Mouse (Mus musculus): Measurements from ENCODE around the gene Cldn24. TPM values are rescaled to one million over a fixed set of nuclear protein-coding genes. Genes with fewer than 3 reads are reported as not detected.

Cldn24 gene
- polyA plus RNA-seq, 1 experiment from 2014 or later: not detected

- no peak overlapping the region for H3K4me2 ChIP-seq
- peaks cover 40% of the 10 kb centered on the region for H3K36me3 ChIP-seq
- H3K27me3 ChIP-seq (replicated peaks): no peaks in the 10 kb centered on the region
- ATAC-seq (ENCODE audit: insufficient read depth, low FRiP score, low read depth): peak; percentile 61; the same call in 1 of the 2 replicates
- H3K4me1 ChIP-seq: no peaks in the 10 kb centered on the region
- no peak overlapping the region for H3K4me3 ChIP-seq (replicated peaks)
- WGBS: 24% methylated on average over 8 of the region's 8 CpGs
- H3K9me3 ChIP-seq: no peaks in the 10 kb centered on the region
- H3K9ac ChIP-seq: no peak overlapping the region
- H3K27ac ChIP-seq: no peak overlapping the region
Measured at GRCm38 (mm10) chr8:47867067-47867466, 45.1 kb downstream of the Cldn24 start.

Other genes with a start within 250 kb of the Cldn24 start
- gene Ing2, start 146.6 kb upstream of the Cldn24 start, polyA plus RNA-seq (2015; fragmentation: Nextera tagmentation; extraction: Ambion mirVana): 13.3 and 15.8 TPM in 2 replicates
- gene Cdkn2aip, start 108.2 kb upstream of the Cldn24 start, polyA plus RNA-seq (2015; fragmentation: Nextera tagmentation; extraction: Ambion mirVana): 21.4 and 21.6 TPM in 2 replicates
- gene Cldn22, start 2.3 kb downstream of the Cldn24 start, polyA plus RNA-seq (2015; fragmentation: Nextera tagmentation; extraction: Ambion mirVana): not detected in 2 replicates
- 10.4 and 10.5 TPM in 2 replicates for gene Wwc2, start 168.8 kb downstream of the Cldn24 start, polyA plus RNA-seq (2015; fragmentation: Nextera tagmentation; extraction: Ambion mirVana)

Data from stomach, embryonic 15.5 days (tissue).